Mouse (Mus musculus): ENCODE results near the gene Fcrlb. TPM values are rescaled to one million over a fixed set of nuclear protein-coding genes. Genes with fewer than 3 reads are reported as not detected.

Gene Fcrlb
- polyA plus RNA-seq, 1 experiment from 2014 or later: 1.1 TPM

DNA sequence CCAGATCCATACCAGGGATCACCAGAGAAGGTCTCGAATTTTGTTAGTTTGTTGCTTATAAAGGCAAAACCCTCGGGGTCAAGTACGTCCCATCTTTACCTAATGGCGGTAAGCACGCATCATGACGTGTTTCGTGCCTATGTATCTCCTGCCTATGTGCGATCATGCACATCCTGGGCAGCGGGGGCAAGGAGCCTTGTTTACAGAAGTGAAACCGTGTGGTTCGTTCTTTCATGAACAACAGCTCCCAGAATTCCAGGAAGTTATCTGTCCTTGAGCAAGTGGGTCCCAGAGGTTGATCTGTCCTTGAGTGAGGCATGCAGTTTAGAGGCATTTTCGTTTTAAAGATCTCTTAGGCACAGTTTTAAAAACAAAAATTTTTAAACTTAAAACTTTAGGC is 26.5 kb upstream of the Fcrlb start:
- ATAC-seq: no peak
- Histone ChIP-seq H3K9me3 (replicated peaks; ENCODE audit: control insufficient read depth, low read length, poor library complexity, severe bottlenecking) (no peaks in the 10 kb centered on the region), H3K4me3 (ENCODE audit: low read depth, low read length) (no peak overlapping the region), H3K27me3 (ENCODE audit: control insufficient read depth, insufficient read depth, low read depth, low read length) (no peaks in the 10 kb centered on the region), H3K4me2 (ENCODE audit: low read length) (no peak overlapping the region), H3K27ac (ENCODE audit: low read length) (no peak overlapping the region), H3K9ac (ENCODE audit: low read depth, low read length) (no peak overlapping the region), H3K4me1 (ENCODE audit: control insufficient read depth, insufficient read depth, low read length) (no peaks in the 10 kb centered on the region), H3K36me3 (ENCODE audit: control insufficient read depth, insufficient read depth, low read length) (no peaks in the 10 kb centered on the region)
- WGBS: 89% methylated on average over 12 of the region's 12 CpGs

DNA sequence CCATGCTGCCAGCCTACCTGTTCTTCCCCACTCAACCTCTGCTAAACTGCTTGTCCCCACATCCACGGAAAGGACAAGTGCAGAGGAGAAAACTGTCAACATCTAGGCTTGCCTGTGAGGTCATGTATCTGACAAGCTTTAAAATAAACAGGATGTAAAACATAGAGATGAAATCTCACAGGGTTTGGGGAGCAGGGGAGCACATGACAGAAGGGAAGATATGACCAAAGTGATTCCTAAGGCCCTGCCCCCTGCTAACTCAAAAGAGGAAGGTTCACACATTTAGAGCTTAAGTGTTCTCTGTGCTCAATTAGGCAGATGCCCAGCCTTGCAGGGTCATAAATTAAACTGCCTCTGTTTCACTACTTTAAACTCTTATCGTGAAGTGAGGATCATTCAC is 21.6 kb upstream of the Fcrlb start:
- no peak overlapping the region for H3K27ac ChIP-seq (ENCODE audit: low read length)
- 94% methylated on average over 2 of the region's 2 CpGs for WGBS
- ATAC-seq: no peak
- H3K9me3 ChIP-seq (replicated peaks; ENCODE audit: control insufficient read depth, low read length, poor library complexity, severe bottlenecking): no peaks in the 10 kb centered on the region
- no peaks in the 10 kb centered on the region for H3K36me3 ChIP-seq (ENCODE audit: control insufficient read depth, insufficient read depth, low read length)
- H3K4me2 ChIP-seq (ENCODE audit: low read length): no peak overlapping the region
- no peak overlapping the region for H3K9ac ChIP-seq (ENCODE audit: low read depth, low read length)
- no peaks in the 10 kb centered on the region for H3K27me3 ChIP-seq (ENCODE audit: control insufficient read depth, insufficient read depth, low read depth, low read length)
- no peaks in the 10 kb centered on the region for H3K4me1 ChIP-seq (ENCODE audit: control insufficient read depth, insufficient read depth, low read length)
- H3K4me3 ChIP-seq (ENCODE audit: low read depth, low read length): no peak overlapping the region

DNA sequence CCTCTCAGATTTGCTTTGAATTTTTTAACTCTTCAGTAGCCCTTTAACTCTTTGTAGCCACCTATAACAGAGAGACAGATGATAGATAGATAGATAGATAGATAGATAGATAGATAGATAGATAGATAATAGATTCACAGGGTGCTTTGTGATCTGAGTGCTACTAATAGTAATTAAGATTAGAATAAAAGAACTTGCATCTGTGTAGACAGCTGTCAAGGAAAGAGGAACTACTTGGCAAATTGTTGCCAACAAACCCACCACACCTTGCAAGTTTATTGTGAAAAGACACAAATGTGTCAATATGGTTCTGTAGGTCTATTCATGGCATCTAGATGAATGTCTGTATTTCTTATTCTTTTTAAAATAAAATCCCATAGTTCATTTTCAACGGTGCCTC is 21.2 kb upstream of the Fcrlb start:
- no peaks in the 10 kb centered on the region for H3K9me3 ChIP-seq (replicated peaks; ENCODE audit: control insufficient read depth, low read length, poor library complexity, severe bottlenecking)
- no peak overlapping the region for H3K9ac ChIP-seq (ENCODE audit: low read depth, low read length)
- no peak overlapping the region for H3K4me2 ChIP-seq (ENCODE audit: low read length)
- ATAC-seq: no peak
- H3K27ac ChIP-seq (ENCODE audit: low read length): no peak overlapping the region
- 82% methylated on average over 1 of the region's 1 CpGs for WGBS
- H3K36me3 ChIP-seq (ENCODE audit: control insufficient read depth, insufficient read depth, low read length): no peaks in the 10 kb centered on the region
- no peaks in the 10 kb centered on the region for H3K27me3 ChIP-seq (ENCODE audit: control insufficient read depth, insufficient read depth, low read depth, low read length)
- no peaks in the 10 kb centered on the region for H3K4me1 ChIP-seq (ENCODE audit: control insufficient read depth, insufficient read depth, low read length)
- H3K4me3 ChIP-seq (ENCODE audit: low read depth, low read length): no peak overlapping the region

DNA sequence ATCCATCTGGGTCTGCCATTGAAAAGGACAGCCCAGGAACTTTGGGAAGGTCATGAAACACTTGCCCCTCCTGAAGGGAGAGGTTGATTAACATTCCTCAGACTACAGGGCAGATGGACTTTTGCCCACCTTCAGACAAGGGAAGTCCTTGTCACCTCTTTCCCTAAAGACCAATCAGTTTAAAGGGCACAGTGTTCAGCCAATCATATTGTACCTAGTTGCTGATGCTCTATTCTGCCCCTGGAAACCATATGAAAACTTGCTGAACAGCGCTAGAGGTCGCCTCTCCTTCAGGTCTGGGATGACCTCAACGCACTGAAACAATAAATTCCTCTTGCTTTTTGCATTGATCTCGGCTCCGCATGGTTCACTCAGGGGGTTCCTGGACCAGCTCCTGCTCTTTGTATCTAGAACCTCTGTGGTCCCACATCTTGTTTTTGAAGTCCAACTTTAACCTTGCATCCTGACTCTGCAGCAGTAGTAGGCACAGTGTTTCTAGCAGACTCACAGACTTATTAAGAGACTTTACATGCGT is 20.7 kb upstream of the Fcrlb start:
- Histone ChIP-seq H3K4me1 (ENCODE audit: control insufficient read depth, insufficient read depth, low read length) (no peaks in the 10 kb centered on the region), H3K36me3 (ENCODE audit: control insufficient read depth, insufficient read depth, low read length) (no peaks in the 10 kb centered on the region), H3K4me3 (ENCODE audit: low read depth, low read length) (no peak overlapping the region), H3K27ac (ENCODE audit: low read length) (no peak overlapping the region), H3K4me2 (ENCODE audit: low read length) (no peak overlapping the region), H3K27me3 (ENCODE audit: control insufficient read depth, insufficient read depth, low read depth, low read length) (no peaks in the 10 kb centered on the region), H3K9ac (ENCODE audit: low read depth, low read length) (no peak overlapping the region), H3K9me3 (replicated peaks; ENCODE audit: control insufficient read depth, low read length, poor library complexity, severe bottlenecking) (no peaks in the 10 kb centered on the region)
- WGBS: 78% methylated on average over 6 of the region's 6 CpGs
- ATAC-seq: no peak

DNA sequence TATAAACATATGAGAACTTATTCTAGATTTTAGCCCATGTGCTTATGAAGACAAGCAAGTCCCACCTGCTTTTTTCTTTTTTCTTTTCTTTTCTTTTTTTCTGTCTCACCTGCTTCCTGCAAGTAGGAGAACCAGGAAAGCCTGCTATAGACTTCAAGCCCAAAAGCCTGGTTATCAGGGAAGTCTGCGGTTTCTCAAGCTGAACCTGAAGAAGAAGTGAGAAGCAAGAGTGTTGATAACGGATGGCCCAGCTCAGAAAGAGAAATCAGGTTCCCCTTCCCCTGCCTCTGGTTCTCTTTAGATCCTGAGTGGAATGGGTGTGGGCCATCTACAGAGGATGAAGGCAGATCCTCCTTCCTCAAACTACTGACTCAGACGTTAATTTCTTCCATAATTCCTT is 19.3 kb upstream of the Fcrlb start:
- WGBS: 86% methylated on average over 3 of the region's 3 CpGs

DNA sequence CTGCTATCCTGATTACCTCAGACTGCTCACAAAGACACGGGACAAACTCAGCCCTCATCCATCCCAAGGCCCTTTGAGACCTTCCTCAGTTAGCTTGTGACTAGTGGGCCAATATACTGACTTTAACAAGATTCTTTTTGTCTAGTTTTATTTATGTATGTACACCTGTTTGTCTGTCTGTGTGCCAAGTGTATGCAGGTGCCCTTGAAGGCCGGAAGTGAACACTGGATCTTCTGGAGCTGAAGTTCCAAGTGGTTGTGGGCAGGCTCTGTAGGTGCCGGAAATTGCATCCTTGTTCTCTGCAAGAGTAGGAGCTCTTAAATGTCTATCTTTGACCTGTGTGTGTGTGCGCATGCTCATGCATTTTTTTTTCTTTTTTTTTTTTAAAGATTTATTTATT is 16.5 kb upstream of the Fcrlb start:
- no peak overlapping the region for H3K4me3 ChIP-seq (ENCODE audit: low read depth, low read length)
- H3K9ac ChIP-seq (ENCODE audit: low read depth, low read length): no peak overlapping the region
- WGBS: 82% methylated on average over 4 of the region's 4 CpGs
- no peak overlapping the region for H3K4me2 ChIP-seq (ENCODE audit: low read length)
- H3K36me3 ChIP-seq (ENCODE audit: control insufficient read depth, insufficient read depth, low read length): no peaks in the 10 kb centered on the region
- H3K4me1 ChIP-seq (ENCODE audit: control insufficient read depth, insufficient read depth, low read length): no peaks in the 10 kb centered on the region
- no peak overlapping the region for H3K27ac ChIP-seq (ENCODE audit: low read length)
- H3K27me3 ChIP-seq (ENCODE audit: control insufficient read depth, insufficient read depth, low read depth, low read length): no peaks in the 10 kb centered on the region
- no peak for ATAC-seq
- H3K9me3 ChIP-seq (replicated peaks; ENCODE audit: control insufficient read depth, low read length, poor library complexity, severe bottlenecking): no peaks in the 10 kb centered on the region

More for the DNA sequence above, 19.3 kb upstream of the Fcrlb start:
- H3K4me3 ChIP-seq (ENCODE audit: low read depth, low read length): no peak overlapping the region
- no peaks in the 10 kb centered on the region for H3K36me3 ChIP-seq (ENCODE audit: control insufficient read depth, insufficient read depth, low read length)
- no peak overlapping the region for H3K27ac ChIP-seq (ENCODE audit: low read length)
- no peaks in the 10 kb centered on the region for H3K27me3 ChIP-seq (ENCODE audit: control insufficient read depth, insufficient read depth, low read depth, low read length)
- H3K9ac ChIP-seq (ENCODE audit: low read depth, low read length): no peak overlapping the region
- no peak overlapping the region for H3K4me2 ChIP-seq (ENCODE audit: low read length)
- no peaks in the 10 kb centered on the region for H3K9me3 ChIP-seq (replicated peaks; ENCODE audit: control insufficient read depth, low read length, poor library complexity, severe bottlenecking)
- no peak for ATAC-seq
- H3K4me1 ChIP-seq (ENCODE audit: control insufficient read depth, insufficient read depth, low read length): no peaks in the 10 kb centered on the region

DNA sequence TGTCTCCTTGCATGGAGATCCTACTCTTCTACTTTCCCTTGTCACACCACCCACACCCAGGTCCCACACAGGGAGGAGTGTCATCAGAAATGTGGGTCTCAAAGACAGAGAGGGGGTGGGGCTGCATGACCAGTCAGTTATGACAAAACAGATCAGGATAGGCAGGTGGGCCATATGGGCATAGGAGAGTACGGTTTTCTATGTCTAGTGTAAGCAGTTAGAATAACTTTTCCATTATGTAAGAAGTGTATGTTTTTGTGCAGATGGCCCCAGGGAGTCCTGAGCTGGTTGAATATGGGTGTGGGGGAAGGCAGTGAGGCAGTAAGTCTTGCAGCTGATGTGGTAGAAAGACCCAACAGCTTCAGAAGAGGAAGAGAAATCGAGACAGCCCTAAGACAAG is 15.7 kb upstream of the Fcrlb start:
- no peak overlapping the region for H3K9ac ChIP-seq (ENCODE audit: low read depth, low read length)
- no peak overlapping the region for H3K27ac ChIP-seq (ENCODE audit: low read length)
- no peaks in the 10 kb centered on the region for H3K9me3 ChIP-seq (replicated peaks; ENCODE audit: control insufficient read depth, low read length, poor library complexity, severe bottlenecking)
- H3K27me3 ChIP-seq (ENCODE audit: control insufficient read depth, insufficient read depth, low read depth, low read length): no peaks in the 10 kb centered on the region
- no peak overlapping the region for H3K4me3 ChIP-seq (ENCODE audit: low read depth, low read length)
- no peaks in the 10 kb centered on the region for H3K4me1 ChIP-seq (ENCODE audit: control insufficient read depth, insufficient read depth, low read length)
- ATAC-seq: no peak
- H3K36me3 ChIP-seq (ENCODE audit: control insufficient read depth, insufficient read depth, low read length): no peaks in the 10 kb centered on the region
- H3K4me2 ChIP-seq (ENCODE audit: low read length): no peak overlapping the region
- 78% methylated on average over 2 of the region's 2 CpGs for WGBS

DNA sequence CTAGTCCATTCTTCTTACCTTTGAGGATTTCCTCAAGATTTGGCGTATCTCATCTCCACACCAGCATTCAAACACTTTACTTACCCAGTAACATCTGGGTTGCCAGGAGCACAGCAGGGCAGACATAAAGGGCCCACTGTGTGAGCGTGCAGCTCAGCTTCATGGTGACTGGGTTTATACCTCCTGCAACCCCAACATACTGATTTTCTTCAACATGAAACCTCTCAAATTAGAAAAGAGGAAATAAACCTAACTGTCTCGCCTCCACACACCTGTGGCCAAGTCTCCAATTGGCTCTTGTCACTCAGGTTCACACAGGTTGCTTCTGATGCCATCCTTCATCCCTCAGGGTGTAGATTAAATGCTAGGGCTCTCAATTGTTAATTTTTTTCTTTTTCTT is 14.6 kb upstream of the Fcrlb start, which contains the start of gene Fcrla:
Fcrla (minus strand) TSS at position 206 of the 400 bp plus-strand sequence.
- H3K4me1 ChIP-seq (ENCODE audit: control insufficient read depth, insufficient read depth, low read length): no peaks in the 10 kb centered on the region
- no peak within 1 kb of the TSS for H3K27ac ChIP-seq (ENCODE audit: low read length)
- 73% methylated on average over 3 of the region's 3 CpGs for WGBS
- no peak within 1 kb of the TSS for H3K4me2 ChIP-seq (ENCODE audit: low read length)
- no peaks in the 10 kb centered on the region for H3K27me3 ChIP-seq (ENCODE audit: control insufficient read depth, insufficient read depth, low read depth, low read length)
- no peaks in the 10 kb centered on the region for H3K36me3 ChIP-seq (ENCODE audit: control insufficient read depth, insufficient read depth, low read length)
- H3K9me3 ChIP-seq (replicated peaks; ENCODE audit: control insufficient read depth, low read length, poor library complexity, severe bottlenecking): no peaks in the 10 kb centered on the region
- H3K9ac ChIP-seq (ENCODE audit: low read depth, low read length): no peak within 1 kb of the TSS
- no peak within 1 kb of the TSS for H3K4me3 ChIP-seq (ENCODE audit: low read depth, low read length)
- no peak for ATAC-seq

DNA sequence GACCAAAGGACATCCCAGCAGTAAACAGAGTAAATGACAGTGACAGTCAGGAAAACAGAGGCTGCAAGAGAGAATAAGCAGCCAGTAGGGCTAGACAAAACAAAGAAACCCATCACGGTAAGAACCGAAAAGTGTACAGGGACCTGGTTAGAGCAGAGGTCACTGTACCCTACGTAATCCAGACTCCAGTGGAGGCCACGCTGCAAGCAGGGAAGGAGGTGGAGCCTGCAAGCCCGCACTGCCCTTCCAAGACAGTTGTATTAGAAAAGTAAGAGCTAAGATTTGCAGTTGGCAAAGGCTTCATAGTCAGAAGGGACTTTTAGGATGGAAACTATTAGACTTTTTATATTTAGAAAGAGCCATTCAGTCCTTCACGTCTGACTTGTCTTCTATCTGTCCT is 14.2 kb upstream of the Fcrlb start:
- Histone ChIP-seq H3K4me3 (ENCODE audit: low read depth, low read length) (no peak overlapping the region), H3K4me1 (ENCODE audit: control insufficient read depth, insufficient read depth, low read length) (no peaks in the 10 kb centered on the region), H3K9ac (ENCODE audit: low read depth, low read length) (no peak overlapping the region), H3K4me2 (ENCODE audit: low read length) (no peak overlapping the region), H3K36me3 (ENCODE audit: control insufficient read depth, insufficient read depth, low read length) (no peaks in the 10 kb centered on the region), H3K27ac (ENCODE audit: low read length) (no peak overlapping the region), H3K27me3 (ENCODE audit: control insufficient read depth, insufficient read depth, low read depth, low read length) (no peaks in the 10 kb centered on the region), H3K9me3 (replicated peaks; ENCODE audit: control insufficient read depth, low read length, poor library complexity, severe bottlenecking) (no peaks in the 10 kb centered on the region)
- 63% methylated on average over 6 of the region's 6 CpGs for WGBS
- ATAC-seq: no peak

Measured in midbrain, embryonic 16.5 days (tissue).